Mouse (Mus musculus): ENCODE measurements around the gene C1qtnf5.

GRCm38 (mm10) chr9:44106596-44106995 is 449 bp upstream of the C1qtnf5 start:
- TF ChIP-seq POLR2A (IDR thresholded peaks at IDR 0.05; ENCODE audit: extremely low read depth, insufficient read depth, low read length): no peak
- TF ChIP-seq CTCF (IDR thresholded peaks at IDR 0.05; ENCODE audit: extremely low read depth, insufficient read depth, low read length): no peak

All from cortical plate, adult 2 months (tissue).